Mouse (Mus musculus) CH12.LX (cell line): ENCODE data around the gene Natd1.

Experiments used
- CTCF ChIP-seq, 2 experiments: IDR thresholded peaks in 1 of 2; conservative IDR thresholded peaks in 1 of 2; 2 replicates each; pipeline ENCODE4 v1.5.1; 2011 to 2012; ENCODE audit warnings: low read depth in 2 of 2, low read length in 2 of 2, improper control_type of control experiment in 1 of 2, inconsistent platforms in 1 of 2, mild to moderate bottlenecking in 1 of 2, moderate library complexity in 1 of 2
- EP300 ChIP-seq: IDR thresholded peaks from 2 replicates; pipeline ENCODE4 v1.6.1; 2011; ENCODE audit warnings: low read length, improper control_type of control experiment
- ETS1 ChIP-seq: conservative IDR thresholded peaks from 2 replicates; pipeline ENCODE4 v1.6.1; 2012; ENCODE audit warnings: low read depth, mild to moderate bottlenecking, inconsistent platforms, low read length, improper control_type of control experiment, moderate library complexity
- MAX ChIP-seq: IDR thresholded peaks from 2 replicates; pipeline ENCODE4 v1.6.1; 2011; ENCODE audit warnings: low read length, improper control_type of control experiment
- POLR2AphosphoS2 ChIP-seq: IDR thresholded peaks from 2 replicates; pipeline ENCODE4 v1.6.1; 2011; ENCODE audit warnings: low read depth, low read length, improper control_type of control experiment
- SIN3A ChIP-seq: IDR thresholded peaks from 2 replicates; pipeline ENCODE4 v1.6.1; 2012; ENCODE audit warnings: low read length, improper control_type of control experiment, inconsistent platforms
- TCF12 ChIP-seq: IDR thresholded peaks from 2 replicates; pipeline ENCODE4 v1.6.1; 2014; ENCODE audit warnings: low read depth, mild to moderate bottlenecking, inconsistent platforms, low read length, improper control_type of control experiment
- USF2 ChIP-seq: conservative IDR thresholded peaks from 2 replicates; pipeline ENCODE4 v1.6.1; 2011; ENCODE audit warnings: low read depth, low read length, improper control_type of control experiment

GRCm38 (mm10) chr11:60961176-60961575, 46.6 kb upstream of the Natd1 start:
- TF ChIP-seq CTCF (conservative IDR thresholded peaks at IDR 0.05 in 1 of 2, IDR thresholded peaks at IDR 0.05 in 1 of 2; ENCODE audit: low read depth in 2 of 2, low read length in 2 of 2) (no peak), SIN3A (no peak), TCF12 (no peak), POLR2AphosphoS2 (no peak), USF2 (no peak), EP300 (no peak), ETS1 (no peak), MAX (no peak)
